Mouse (Mus musculus): ENCODE data around the gene Nckap1. TPM values are rescaled to one million over a fixed set of nuclear protein-coding genes. Genes with fewer than 3 reads are reported as not detected.

Gene Nckap1
- total RNA-seq (2014; rRNA removed), result 136 and 164 TPM in 2 replicates
- 77.7 and 82.5 TPM in 2 replicates for polyA plus RNA-seq (2015; fragmentation: Nextera tagmentation; extraction: Ambion mirVana)

GRCm38 (mm10) chr2:80581043-80581711 lies at the start of gene Nckap1:
Nckap1 (minus strand) TSS chr2:80581380.
- TF ChIP-seq CTCF (IDR thresholded peaks at IDR 0.05), result peak; percentile 63

DNA sequence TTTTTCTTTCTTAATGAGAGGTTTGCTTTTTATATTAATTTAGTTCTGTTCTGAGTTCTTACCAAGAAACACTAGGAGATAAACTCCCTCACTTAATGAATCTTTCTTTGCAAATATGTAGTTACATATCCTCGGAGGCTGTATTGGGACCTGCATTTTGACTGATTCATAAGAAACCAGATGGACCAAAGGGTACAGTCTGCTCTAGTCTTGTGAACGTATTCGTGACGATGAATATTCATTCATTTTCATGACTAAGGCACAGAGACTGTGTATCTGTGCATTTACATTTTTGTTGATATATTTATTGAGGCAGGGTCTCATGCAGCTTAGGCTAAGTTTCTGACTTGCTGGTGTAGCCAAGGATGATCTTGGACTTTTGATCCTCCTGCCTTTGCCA lies 43.3 kb upstream of the Nckap1 start:
- H3K4me1 ChIP-seq (ENCODE audit: insufficient read depth, low read length), result no peaks in the 10 kb centered on the region
- WGBS, result 94% methylated on average over 4 of the region's 4 CpGs
- H3K27me3 ChIP-seq (ENCODE audit: insufficient read depth, low read length), result no peaks in the 10 kb centered on the region
- no peak overlapping the region for H3K9ac ChIP-seq (replicated peaks; ENCODE audit: low read length, poor library complexity, severe bottlenecking)
- H3K9me3 ChIP-seq (ENCODE audit: low read length), result no peaks in the 10 kb centered on the region
- DNase-seq (ENCODE audit: low spot score), result no peak
- no peak overlapping the region for H3K4me2 ChIP-seq (ENCODE audit: low read depth, low read length, poor library complexity, severe bottlenecking)
- H3K27ac ChIP-seq (ENCODE audit: low read depth, low read length), result no peak overlapping the region
- no peak for ATAC-seq (ENCODE audit: low FRiP score)
- no peak for TF ChIP-seq CTCF (IDR thresholded peaks at IDR 0.05)
- no peak overlapping the region for H3K4me3 ChIP-seq (ENCODE audit: low read depth, low read length)
- H3K36me3 ChIP-seq (ENCODE audit: insufficient read depth, low read length), result peaks cover 8% of the 10 kb centered on the region; the same call in 1 of the 2 replicates

More at GRCm38 (mm10) chr2:80581043-80581711, at the start of gene Nckap1:
- Histone ChIP-seq H3K4me3 (ENCODE audit: low read depth, low read length) (peak within 1 kb of the TSS; percentile 97), H3K27ac (ENCODE audit: low read depth, low read length) (peak within 1 kb of the TSS; percentile 99), H3K4me2 (ENCODE audit: low read depth, low read length, poor library complexity, severe bottlenecking) (peak within 1 kb of the TSS; percentile 60), H3K27me3 (ENCODE audit: insufficient read depth, low read length) (no peaks in the 10 kb centered on the region), H3K9me3 (ENCODE audit: low read length) (no peaks in the 10 kb centered on the region), H3K36me3 (ENCODE audit: insufficient read depth, low read length) (no peaks in the 10 kb centered on the region), H3K9ac (replicated peaks; ENCODE audit: low read length, poor library complexity, severe bottlenecking) (peak within 1 kb of the TSS; percentile 98), H3K4me1 (ENCODE audit: insufficient read depth, low read length) (peaks cover 10% of the 10 kb centered on the region)
- WGBS, result under 1% methylated on average over 77 of the region's 88 CpGs
- ATAC-seq (ENCODE audit: low FRiP score) (peak; percentile 95), DNase-seq (ENCODE audit: low spot score) (peak; percentile 87)

DNA sequence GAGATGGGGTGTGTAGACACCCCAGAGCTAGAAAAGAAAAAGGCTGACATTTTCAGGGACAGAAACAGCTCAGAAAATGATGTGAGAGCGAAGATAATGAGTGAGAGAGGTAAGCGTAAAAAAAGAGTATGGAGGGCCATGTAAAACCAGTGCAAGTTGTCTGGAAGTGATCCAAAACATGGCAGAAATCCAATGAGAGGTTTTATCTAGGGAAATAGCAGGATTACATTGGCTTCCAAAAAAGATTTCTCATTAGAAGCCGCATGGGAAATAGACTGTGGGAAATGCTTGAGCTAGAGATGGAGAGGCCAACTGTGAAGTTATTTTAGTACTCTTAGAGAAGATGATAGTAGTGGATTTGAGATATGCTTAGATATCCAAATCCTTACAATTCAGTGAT lies 40.7 kb upstream of the Nckap1 start:
- no peak for TF ChIP-seq CTCF (IDR thresholded peaks at IDR 0.05)
- WGBS, result 86% methylated on average over 3 of the region's 3 CpGs
- DNase-seq (ENCODE audit: low spot score), result no peak
- H3K9me3 ChIP-seq (ENCODE audit: low read length), result no peaks in the 10 kb centered on the region
- H3K4me2 ChIP-seq (ENCODE audit: low read depth, low read length, poor library complexity, severe bottlenecking), result no peak overlapping the region
- no peak overlapping the region for H3K4me3 ChIP-seq (ENCODE audit: low read depth, low read length)
- no peak for ATAC-seq (ENCODE audit: low FRiP score)
- peaks cover 8% of the 10 kb centered on the region; the same call in 1 of the 2 replicates for H3K36me3 ChIP-seq (ENCODE audit: insufficient read depth, low read length)
- peaks cover 3% of the 10 kb centered on the region; the same call in 1 of the 2 replicates for H3K4me1 ChIP-seq (ENCODE audit: insufficient read depth, low read length)
- H3K27ac ChIP-seq (ENCODE audit: low read depth, low read length), result no peak overlapping the region
- H3K27me3 ChIP-seq (ENCODE audit: insufficient read depth, low read length), result no peaks in the 10 kb centered on the region
- no peak overlapping the region for H3K9ac ChIP-seq (replicated peaks; ENCODE audit: low read length, poor library complexity, severe bottlenecking)

DNA sequence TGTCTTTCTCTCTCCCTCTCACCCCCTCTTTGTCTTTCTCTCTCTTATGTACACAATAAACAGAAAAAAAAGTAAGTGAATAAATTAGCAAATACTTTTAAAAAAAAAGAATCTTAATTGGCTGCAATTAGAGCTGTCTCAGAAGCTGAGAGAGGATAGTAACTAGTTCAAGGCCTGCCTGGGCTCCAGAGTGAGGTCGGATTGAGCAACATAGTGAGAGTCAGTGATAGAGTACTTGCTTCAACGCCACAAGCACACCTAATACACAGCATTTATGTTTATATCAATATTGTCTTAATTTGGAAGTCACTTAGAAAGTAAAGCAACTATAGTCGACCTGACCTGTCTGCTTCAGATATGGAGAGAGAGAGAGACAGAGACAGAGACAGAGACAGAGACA lies 37.8 kb upstream of the Nckap1 start:
- Histone ChIP-seq H3K36me3 (ENCODE audit: insufficient read depth, low read length) (0 out of 2 replicates have a peak, but pooled peaks cover 3% of the 10 kb centered on the region), H3K9ac (replicated peaks; ENCODE audit: low read length, poor library complexity, severe bottlenecking) (no peak overlapping the region), H3K4me1 (ENCODE audit: insufficient read depth, low read length) (peaks cover 3% of the 10 kb centered on the region; the same call in 1 of the 2 replicates), H3K27me3 (ENCODE audit: insufficient read depth, low read length) (no peaks in the 10 kb centered on the region), H3K4me3 (ENCODE audit: low read depth, low read length) (no peak overlapping the region), H3K4me2 (ENCODE audit: low read depth, low read length, poor library complexity, severe bottlenecking) (no peak overlapping the region), H3K9me3 (ENCODE audit: low read length) (no peaks in the 10 kb centered on the region), H3K27ac (ENCODE audit: low read depth, low read length) (no peak overlapping the region)
- 89% methylated on average over 3 of the region's 3 CpGs for WGBS
- no peak for TF ChIP-seq CTCF (IDR thresholded peaks at IDR 0.05)
- no peak for DNase-seq (ENCODE audit: low spot score)
- no peak for ATAC-seq (ENCODE audit: low FRiP score)

- DNase-seq (ENCODE audit: low spot score), result peak; percentile 97
- TF ChIP-seq CTCF (IDR thresholded peaks at IDR 0.05), result no peak
- peak; percentile 98 for ATAC-seq (ENCODE audit: low FRiP score)
- Histone ChIP-seq H3K27me3 (ENCODE audit: insufficient read depth, low read length) (no peaks in the 10 kb centered on the region), H3K4me3 (ENCODE audit: low read depth, low read length) (peak within 1 kb of the TSS; percentile 60), H3K9me3 (ENCODE audit: low read length) (no peaks in the 10 kb centered on the region), H3K9ac (replicated peaks; ENCODE audit: low read length, poor library complexity, severe bottlenecking) (peak within 1 kb of the TSS; percentile 75), H3K27ac (ENCODE audit: low read depth, low read length) (peak within 1 kb of the TSS; percentile 71), H3K4me2 (ENCODE audit: low read depth, low read length, poor library complexity, severe bottlenecking) (peak within 1 kb of the TSS; percentile 65), H3K36me3 (ENCODE audit: insufficient read depth, low read length) (no peaks in the 10 kb centered on the region), H3K4me1 (ENCODE audit: insufficient read depth, low read length) (peaks cover 3% of the 10 kb centered on the region; the same call in 1 of the 2 replicates)
- WGBS, result 3% methylated on average over 21 of the region's 21 CpGs
These were observed 35.9 kb upstream of the Nckap1 start, which contains the start of the genes Dusp19 and Nup35 for GRCm38 (mm10) chr2:80616854-80617737. Dusp19 (plus strand) TSS chr2:80617045. Nup35 (plus strand) TSS chr2:80617236.
